Mouse (Mus musculus) adrenal gland (tissue): Measurements from ENCODE around the gene Ank3.

Source experiments
- intact Hi-C: fragments of 180-260 bp; cut with DNase I; formaldehyde crosslinking; loops from one replicate; pipeline ENCODE4 v1.15.1; 2025

The Ank3 gene

GRCm38 (mm10) chr10:69571422-69571821 lies 172.8 kb downstream of the Ank3 start:
- intact Hi-C loops = no loop called here

- intact Hi-C loops = no loop called here
Observed at GRCm38 (mm10) chr10:69571972-69572371, 173.4 kb downstream of the Ank3 start.

GRCm38 (mm10) chr10:69573054-69573453 lies 174.5 kb downstream of the Ank3 start:
- intact Hi-C loops = no loop called here

- intact Hi-C loops = no loop called here
Observed at GRCm38 (mm10) chr10:69573746-69574145, 175.2 kb downstream of the Ank3 start.

- intact Hi-C loops = no loop called here
Observed at GRCm38 (mm10) chr10:69574190-69574663, 175.7 kb downstream of the Ank3 start.

GRCm38 (mm10) chr10:69574894-69575293 lies 176.3 kb downstream of the Ank3 start:
- intact Hi-C loops = no loop called here

- intact Hi-C loops = no loop called here
Observed at GRCm38 (mm10) chr10:69575451-69575850, 176.9 kb downstream of the Ank3 start.

GRCm38 (mm10) chr10:69576264-69576663 lies 177.7 kb downstream of the Ank3 start:
- intact Hi-C loops = no loop called here

- intact Hi-C loops = no loop called here
Observed at GRCm38 (mm10) chr10:69577061-69577728, 178.6 kb downstream of the Ank3 start.

- intact Hi-C loops = no loop called here
Observed at GRCm38 (mm10) chr10:69577729-69578061, 179.1 kb downstream of the Ank3 start.

GRCm38 (mm10) chr10:69579585-69579984 lies 181.0 kb downstream of the Ank3 start:
- intact Hi-C loops = no loop called here

GRCm38 (mm10) chr10:69581525-69581924 lies 183.0 kb downstream of the Ank3 start:
- intact Hi-C loops = no loop called here

GRCm38 (mm10) chr10:69583874-69584481 lies 185.4 kb downstream of the Ank3 start:
- intact Hi-C loops = no loop called here

- intact Hi-C loops = no loop called here
Observed at GRCm38 (mm10) chr10:69584566-69584965, 186.0 kb downstream of the Ank3 start.

- intact Hi-C loops = no loop called here
Observed at GRCm38 (mm10) chr10:69585271-69585670, 186.7 kb downstream of the Ank3 start.

- intact Hi-C loops = no loop called here
Observed at GRCm38 (mm10) chr10:69594186-69595131, 195.9 kb downstream of the Ank3 start.

GRCm38 (mm10) chr10:69595487-69595886 lies 196.9 kb downstream of the Ank3 start:
- intact Hi-C loops = no loop called here

- intact Hi-C loops = no loop called here
Observed at GRCm38 (mm10) chr10:69601471-69601870, 202.9 kb downstream of the Ank3 start.

GRCm38 (mm10) chr10:69602711-69603110 lies 204.1 kb downstream of the Ank3 start:
- intact Hi-C loops = no loop called here

- intact Hi-C loops = no loop called here
Observed at GRCm38 (mm10) chr10:69604609-69605008, 206.0 kb downstream of the Ank3 start.

GRCm38 (mm10) chr10:69605211-69605610 lies 206.6 kb downstream of the Ank3 start:
- intact Hi-C loops = no loop called here

- intact Hi-C loops = no loop called here
Observed at GRCm38 (mm10) chr10:69607611-69608119, 209.1 kb downstream of the Ank3 start.
